Mouse (Mus musculus): ENCODE measurements around the gene Xrra1.

- no peak for TF ChIP-seq CTCF (IDR thresholded peaks at IDR 0.05; ENCODE audit: insufficient read depth, low read length)
- TF ChIP-seq POLR2A (IDR thresholded peaks at IDR 0.05; ENCODE audit: borderline replicate concordance, extremely low read depth, low read depth, low read length) = no peak
Observed at GRCm38 (mm10) chr7:99823045-99823663, 35.8 kb upstream of the Xrra1 start.

Data from lung, adult 2 months (tissue).